Mouse (Mus musculus) brain, embryonic 14.5 days (tissue): ENCODE results near the gene Stom.

Source experiments
- CTCF ChIP-seq: fragments of 200-500 bp; IDR thresholded peaks from 2 replicates; pipeline ENCODE4 v1.5.1; 2012; ENCODE audit warnings: inconsistent platforms, mild to moderate bottlenecking, moderate library complexity, borderline replicate concordance; ENCODE audit not compliant: insufficient read depth, insufficient read length; ENCODE audit errors: extremely low read depth
- POLR2A ChIP-seq: fragments of 200-500 bp; IDR thresholded peaks from 2 replicates; pipeline ENCODE4 v1.6.1; 2012; ENCODE audit warnings: mild to moderate bottlenecking, inconsistent platforms, borderline replicate concordance; ENCODE audit not compliant: poor library complexity, insufficient read depth, insufficient read length, severe bottlenecking; ENCODE audit errors: extremely low read depth

- peak; percentile 68; the same call in 1 of the 2 replicates for TF ChIP-seq CTCF
- no peak for TF ChIP-seq POLR2A
These were observed 71.5 kb downstream of the Stom start for GRCm38 (mm10) chr2:35265296-35265695.
